Mouse (Mus musculus): ENCODE data around the gene Slc25a17. TPM values are rescaled to one million over a fixed set of nuclear protein-coding genes. Genes with fewer than 3 reads are reported as not detected.

Gene Slc25a17
- polyA plus RNA-seq, 1 experiment from 2014 or later, result 133 TPM

GRCm38 (mm10) chr15:81361022-81361404, 401 bp upstream of the Slc25a17 start:
- Histone ChIP-seq H3K27ac (ENCODE audit: low read depth, low read length) (peak overlapping the region; percentile 80; the same call in 1 of the 2 replicates), H3K4me2 (ENCODE audit: low read length) (peak overlapping the region; percentile 85), H3K9ac (ENCODE audit: low read depth, low read length) (peak overlapping the region; percentile 47), H3K9me3 (ENCODE audit: control insufficient read depth, low read length) (no peaks in the 10 kb centered on the region), H3K4me3 (ENCODE audit: low read length) (peak overlapping the region; percentile 79), H3K36me3 (ENCODE audit: control insufficient read depth, insufficient read depth, low read length) (peaks cover 16% of the 10 kb centered on the region), H3K27me3 (replicated peaks; ENCODE audit: control insufficient read depth, insufficient read depth, low read length) (no peaks in the 10 kb centered on the region), H3K4me1 (ENCODE audit: control insufficient read depth, insufficient read depth, low read depth, low read length) (peaks cover 13% of the 10 kb centered on the region)
- WGBS, result 44% methylated on average over 6 of the region's 6 CpGs
- ATAC-seq, result no peak; the same call in 1 of the 2 replicates

GRCm38 (mm10) chr15:81359421-81359820, 1.2 kb downstream of the Slc25a17 start:
- Histone ChIP-seq H3K27me3 (replicated peaks; ENCODE audit: control insufficient read depth, insufficient read depth, low read length) (no peaks in the 10 kb centered on the region), H3K4me2 (ENCODE audit: low read length) (no peak overlapping the region), H3K4me3 (ENCODE audit: low read length) (no peak overlapping the region), H3K9ac (ENCODE audit: low read depth, low read length) (no peak overlapping the region), H3K4me1 (ENCODE audit: control insufficient read depth, insufficient read depth, low read depth, low read length) (peaks cover 13% of the 10 kb centered on the region), H3K9me3 (ENCODE audit: control insufficient read depth, low read length) (no peaks in the 10 kb centered on the region), H3K36me3 (ENCODE audit: control insufficient read depth, insufficient read depth, low read length) (peaks cover 13% of the 10 kb centered on the region), H3K27ac (ENCODE audit: low read depth, low read length) (no peak overlapping the region)
- WGBS, result 88% methylated on average over 5 of the region's 5 CpGs
- ATAC-seq, result no peak

GRCm38 (mm10) chr15:81358943-81359342, 1.7 kb downstream of the Slc25a17 start:
- H3K9me3 ChIP-seq (ENCODE audit: control insufficient read depth, low read length), result no peaks in the 10 kb centered on the region
- 87% methylated on average over 3 of the region's 3 CpGs for WGBS
- no peak for ATAC-seq

GRCm38 (mm10) chr15:81356946-81357345, 3.7 kb downstream of the Slc25a17 start:
- H3K4me3 ChIP-seq (ENCODE audit: low read length), result no peak overlapping the region
- H3K36me3 ChIP-seq (ENCODE audit: control insufficient read depth, insufficient read depth, low read length), result no peaks in the 10 kb centered on the region
- H3K27ac ChIP-seq (ENCODE audit: low read depth, low read length), result peak overlapping the region; percentile 17; the same call in 1 of the 2 replicates
- no peaks in the 10 kb centered on the region for H3K27me3 ChIP-seq (replicated peaks; ENCODE audit: control insufficient read depth, insufficient read depth, low read length)
- 46% methylated on average over 5 of the region's 5 CpGs for WGBS
- peaks cover 13% of the 10 kb centered on the region for H3K4me1 ChIP-seq (ENCODE audit: control insufficient read depth, insufficient read depth, low read depth, low read length)
- no peak overlapping the region for H3K9ac ChIP-seq (ENCODE audit: low read depth, low read length)
- no peak for ATAC-seq
- no peaks in the 10 kb centered on the region for H3K9me3 ChIP-seq (ENCODE audit: control insufficient read depth, low read length)
- no peak overlapping the region for H3K4me2 ChIP-seq (ENCODE audit: low read length)

More at GRCm38 (mm10) chr15:81358943-81359342, 1.7 kb downstream of the Slc25a17 start:
- no peak overlapping the region for H3K4me3 ChIP-seq (ENCODE audit: low read length)
- H3K4me1 ChIP-seq (ENCODE audit: control insufficient read depth, insufficient read depth, low read depth, low read length), result peaks cover 13% of the 10 kb centered on the region
- H3K4me2 ChIP-seq (ENCODE audit: low read length), result no peak overlapping the region
- no peaks in the 10 kb centered on the region for H3K27me3 ChIP-seq (replicated peaks; ENCODE audit: control insufficient read depth, insufficient read depth, low read length)
- H3K36me3 ChIP-seq (ENCODE audit: control insufficient read depth, insufficient read depth, low read length), result peaks cover 10% of the 10 kb centered on the region
- no peak overlapping the region for H3K9ac ChIP-seq (ENCODE audit: low read depth, low read length)
- no peak overlapping the region for H3K27ac ChIP-seq (ENCODE audit: low read depth, low read length)

- Histone ChIP-seq H3K4me3 (ENCODE audit: low read length) (no peak overlapping the region), H3K9ac (ENCODE audit: low read depth, low read length) (no peak overlapping the region), H3K27ac (ENCODE audit: low read depth, low read length) (no peak overlapping the region), H3K9me3 (ENCODE audit: control insufficient read depth, low read length) (no peaks in the 10 kb centered on the region), H3K4me2 (ENCODE audit: low read length) (no peak overlapping the region), H3K27me3 (replicated peaks; ENCODE audit: control insufficient read depth, insufficient read depth, low read length) (no peaks in the 10 kb centered on the region), H3K4me1 (ENCODE audit: control insufficient read depth, insufficient read depth, low read depth, low read length) (peaks cover 13% of the 10 kb centered on the region), H3K36me3 (ENCODE audit: control insufficient read depth, insufficient read depth, low read length) (no peaks in the 10 kb centered on the region)
- WGBS, result 57% methylated on average over 3 of the region's 3 CpGs
- ATAC-seq, result no peak
Measured at GRCm38 (mm10) chr15:81355146-81355761, 5.4 kb downstream of the Slc25a17 start.

- no peak overlapping the region for H3K4me3 ChIP-seq (ENCODE audit: low read length)
- H3K9ac ChIP-seq (ENCODE audit: low read depth, low read length), result no peak overlapping the region
- no peak for ATAC-seq
- 53% methylated on average over 1 of the region's 1 CpGs for WGBS
- H3K36me3 ChIP-seq (ENCODE audit: control insufficient read depth, insufficient read depth, low read length), result no peaks in the 10 kb centered on the region
- no peaks in the 10 kb centered on the region for H3K27me3 ChIP-seq (replicated peaks; ENCODE audit: control insufficient read depth, insufficient read depth, low read length)
- H3K4me2 ChIP-seq (ENCODE audit: low read length), result no peak overlapping the region
- H3K27ac ChIP-seq (ENCODE audit: low read depth, low read length), result no peak overlapping the region
- H3K4me1 ChIP-seq (ENCODE audit: control insufficient read depth, insufficient read depth, low read depth, low read length), result peaks cover 4% of the 10 kb centered on the region; the same call in 1 of the 2 replicates
- no peaks in the 10 kb centered on the region for H3K9me3 ChIP-seq (ENCODE audit: control insufficient read depth, low read length)
Measured at GRCm38 (mm10) chr15:81352638-81353037, 8.0 kb downstream of the Slc25a17 start.

GRCm38 (mm10) chr15:81350401-81350800, 10.2 kb downstream of the Slc25a17 start:
- Histone ChIP-seq H3K9me3 (ENCODE audit: control insufficient read depth, low read length) (no peaks in the 10 kb centered on the region), H3K27ac (ENCODE audit: low read depth, low read length) (no peak overlapping the region), H3K4me3 (ENCODE audit: low read length) (no peak overlapping the region), H3K9ac (ENCODE audit: low read depth, low read length) (no peak overlapping the region), H3K4me1 (ENCODE audit: control insufficient read depth, insufficient read depth, low read depth, low read length) (no peaks in the 10 kb centered on the region), H3K4me2 (ENCODE audit: low read length) (no peak overlapping the region), H3K27me3 (replicated peaks; ENCODE audit: control insufficient read depth, insufficient read depth, low read length) (no peaks in the 10 kb centered on the region), H3K36me3 (ENCODE audit: control insufficient read depth, insufficient read depth, low read length) (no peaks in the 10 kb centered on the region)
- no peak for ATAC-seq
- 42% methylated on average over 1 of the region's 1 CpGs for WGBS

GRCm38 (mm10) chr15:81348366-81348765, 12.2 kb downstream of the Slc25a17 start:
- H3K9me3 ChIP-seq (ENCODE audit: control insufficient read depth, low read length), result no peaks in the 10 kb centered on the region
- no peak for ATAC-seq
- H3K36me3 ChIP-seq (ENCODE audit: control insufficient read depth, insufficient read depth, low read length), result no peaks in the 10 kb centered on the region
- no peak overlapping the region for H3K4me2 ChIP-seq (ENCODE audit: low read length)
- H3K27me3 ChIP-seq (replicated peaks; ENCODE audit: control insufficient read depth, insufficient read depth, low read length), result no peaks in the 10 kb centered on the region
- 79% methylated on average over 2 of the region's 2 CpGs for WGBS
- no peak overlapping the region for H3K4me3 ChIP-seq (ENCODE audit: low read length)
- no peaks in the 10 kb centered on the region for H3K4me1 ChIP-seq (ENCODE audit: control insufficient read depth, insufficient read depth, low read depth, low read length)
- H3K27ac ChIP-seq (ENCODE audit: low read depth, low read length), result no peak overlapping the region
- H3K9ac ChIP-seq (ENCODE audit: low read depth, low read length), result no peak overlapping the region

GRCm38 (mm10) chr15:81347466-81347865, 13.1 kb downstream of the Slc25a17 start:
- 82% methylated on average over 2 of the region's 2 CpGs for WGBS
- Histone ChIP-seq H3K9ac (ENCODE audit: low read depth, low read length) (no peak overlapping the region), H3K4me3 (ENCODE audit: low read length) (no peak overlapping the region), H3K4me1 (ENCODE audit: control insufficient read depth, insufficient read depth, low read depth, low read length) (no peaks in the 10 kb centered on the region), H3K36me3 (ENCODE audit: control insufficient read depth, insufficient read depth, low read length) (no peaks in the 10 kb centered on the region), H3K27ac (ENCODE audit: low read depth, low read length) (no peak overlapping the region), H3K9me3 (ENCODE audit: control insufficient read depth, low read length) (no peaks in the 10 kb centered on the region), H3K4me2 (ENCODE audit: low read length) (no peak overlapping the region), H3K27me3 (replicated peaks; ENCODE audit: control insufficient read depth, insufficient read depth, low read length) (no peaks in the 10 kb centered on the region)
- ATAC-seq, result no peak
